Mouse (Mus musculus) cerebellum, adult 2 months (tissue): Measurements from ENCODE around the gene 4930596D02Rik.

Experiments
- CTCF ChIP-seq: fragments of 200-500 bp; IDR thresholded peaks from 2 replicates; pipeline ENCODE4 v1.5.1; 2011; ENCODE audit warnings: low read depth, mild to moderate bottlenecking, control low read depth, low read length, moderate library complexity, borderline replicate concordance; ENCODE audit not compliant: insufficient read depth
- POLR2A ChIP-seq: fragments of 200-500 bp; IDR thresholded peaks from 2 replicates; pipeline ENCODE4 v1.6.1; 2011; ENCODE audit warnings: low read length, control low read depth, borderline replicate concordance; ENCODE audit not compliant: insufficient read depth

DNA sequence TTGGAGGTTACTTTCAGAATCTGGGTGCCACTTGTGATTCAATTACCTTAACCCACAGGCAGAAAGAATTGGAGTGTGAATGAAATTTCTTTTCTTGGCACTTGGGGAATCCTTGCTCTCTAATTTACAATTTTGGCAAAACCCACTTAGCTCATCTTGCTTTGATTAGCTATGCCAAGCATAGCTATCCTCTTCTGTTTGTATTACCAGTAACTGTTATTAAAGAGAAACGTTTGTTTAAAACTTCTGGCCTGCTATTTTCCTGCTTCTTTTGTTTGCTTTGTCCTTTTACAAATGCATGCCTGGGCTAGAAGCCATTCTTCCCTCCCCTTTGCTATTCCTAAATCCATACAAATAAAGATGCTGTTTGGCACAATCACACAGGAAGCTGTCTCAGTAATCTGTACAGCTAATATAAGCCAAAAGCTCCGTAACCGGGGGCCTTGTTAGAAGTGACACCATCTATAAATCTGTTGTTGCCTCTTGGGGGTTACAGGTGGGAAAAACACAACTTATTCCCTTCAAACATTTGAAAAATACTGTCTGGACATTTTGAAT, 19.0 kb downstream of the 4930596D02Rik start:
- no peak for TF ChIP-seq POLR2A
- no peak for TF ChIP-seq CTCF
